Mouse (Mus musculus) stomach, embryonic 16.5 days (tissue): Measurements from ENCODE around the gene Ankrd11. TPM values are rescaled to one million over a fixed set of nuclear protein-coding genes. Genes with fewer than 3 reads are reported as not detected.

Experiments used
- ATAC-seq: fragments of 200-750 bp; cut with Nextera tagmentation; 2 replicates; pipeline ENCODE4 v1.8.0; 2017; ENCODE audit warnings: moderate number of reproducible peaks, moderate TSS enrichment; ENCODE audit not compliant: insufficient read depth, low FRiP score
- H3K27ac ChIP-seq: fragments of 300-500 bp; sonication (generic); 2 replicates; pipeline ENCODE4 v1.5.1; 2014; ENCODE audit warnings: low read length
- H3K27me3 ChIP-seq: fragments of 300-500 bp; sonication (generic); 2 replicates; pipeline ENCODE4 v1.6.1; 2014; ENCODE audit warnings: low read length, control low read depth, mixed read lengths; ENCODE audit not compliant: control insufficient read depth, insufficient read depth
- H3K36me3 ChIP-seq: fragments of 300-500 bp; sonication (generic); 2 replicates; pipeline ENCODE4 v1.6.1; 2014; ENCODE audit warnings: low read length; ENCODE audit not compliant: control insufficient read depth, insufficient read depth
- H3K4me1 ChIP-seq: fragments of 300-500 bp; sonication (generic); 2 replicates; pipeline ENCODE4 v1.6.1; 2014; ENCODE audit warnings: low read length, control low read depth, mixed read lengths; ENCODE audit not compliant: control insufficient read depth, insufficient read depth
- H3K4me2 ChIP-seq: fragments of 300-500 bp; sonication (generic); 2 replicates; pipeline ENCODE4 v1.6.1; 2014; ENCODE audit warnings: low read depth, low read length, mixed read lengths
- H3K4me3 ChIP-seq: fragments of 300-500 bp; sonication (generic); replicated peaks from 2 replicates; pipeline ENCODE4 v1.5.1; 2014; ENCODE audit warnings: mild to moderate bottlenecking, low read length
- H3K9ac ChIP-seq: fragments of 300-500 bp; sonication (generic); 2 replicates; pipeline ENCODE4 v1.6.1; 2014; ENCODE audit warnings: low read length
- H3K9me3 ChIP-seq: fragments of 300-500 bp; sonication (generic); replicated peaks from 2 replicates; pipeline ENCODE4 v1.6.1; 2016; ENCODE audit warnings: low read length, control low read depth; ENCODE audit not compliant: control insufficient read depth
- WGBS: fragments of 180-500 bp; shearing (Covaris S2); extraction: QIAGEN DNeasy Blood & Tissue Kit; methylation state at CpG from one replicate; pipeline ENCODE4 v1.1.7; 2014; 5-methylcytosine and 5-hydroxymethylcytosine counted together
- polyA plus RNA-seq: library from polyadenylated mRNA; unstranded; fragments of >200 nt; fragmentation: Nextera tagmentation; extraction: Ambion mirVana; gene quantifications from 2 replicates; pipeline ENCODE4 v1.2.1, GENCODE M21; 2015

Ankrd11 gene
- polyA plus RNA-seq, 1 experiment from 2014 or later: 24.6 TPM

GRCm38 (mm10) chr8:122847829-122848561 is 194.1 kb downstream of the Ankrd11 start, which contains the start of gene Cdh15:
Gene Cdh15, plus strand, starts transcription at chr8:122847966.
- no peaks in the 10 kb centered on the region for H3K27me3 ChIP-seq
- no peak within 1 kb of the TSS for H3K4me3 ChIP-seq
- no peak within 1 kb of the TSS for H3K27ac ChIP-seq
- no peaks in the 10 kb centered on the region for H3K9me3 ChIP-seq
- 0 out of 2 replicates have a peak within 1 kb of the TSS, but pooled peaks have one; percentile 17 for H3K9ac ChIP-seq
- H3K4me2 ChIP-seq: peak within 1 kb of the TSS; percentile 33; the same call in 1 of the 2 replicates
- peaks cover 6% of the 10 kb centered on the region for H3K4me1 ChIP-seq
- 17% methylated on average over 18 of the region's 18 CpGs for WGBS
- H3K36me3 ChIP-seq: no peaks in the 10 kb centered on the region
- peak; percentile 86 for ATAC-seq

- H3K27me3 ChIP-seq: no peaks in the 10 kb centered on the region
- H3K4me3 ChIP-seq: no peak overlapping the region
- peaks cover 5% of the 10 kb centered on the region for H3K4me1 ChIP-seq
- ATAC-seq: no peak
- H3K9ac ChIP-seq: peak overlapping the region; percentile 13; the same call in 1 of the 2 replicates
- no peak overlapping the region for H3K27ac ChIP-seq
- WGBS: 59% methylated on average over 4 of the region's 4 CpGs
- H3K9me3 ChIP-seq: no peaks in the 10 kb centered on the region
- no peak overlapping the region for H3K4me2 ChIP-seq
- H3K36me3 ChIP-seq: no peaks in the 10 kb centered on the region
Observed at GRCm38 (mm10) chr8:122845662-122846061, 196.4 kb downstream of the Ankrd11 start.

GRCm38 (mm10) chr8:122844161-122844560 is 197.9 kb downstream of the Ankrd11 start:
- no peaks in the 10 kb centered on the region for H3K9me3 ChIP-seq
- no peaks in the 10 kb centered on the region for H3K27me3 ChIP-seq
- no peak overlapping the region for H3K4me2 ChIP-seq
- H3K36me3 ChIP-seq: no peaks in the 10 kb centered on the region
- H3K9ac ChIP-seq: no peak overlapping the region
- WGBS: 65% methylated on average over 3 of the region's 3 CpGs
- H3K4me1 ChIP-seq: peaks cover 5% of the 10 kb centered on the region
- no peak overlapping the region for H3K4me3 ChIP-seq
- H3K27ac ChIP-seq: no peak overlapping the region
- ATAC-seq: no peak

GRCm38 (mm10) chr8:122836696-122837095 is 205.4 kb downstream of the Ankrd11 start:
- Histone ChIP-seq H3K4me2 (no peak overlapping the region), H3K4me3 (no peak overlapping the region), H3K9ac (no peak overlapping the region), H3K4me1 (no peaks in the 10 kb centered on the region), H3K9me3 (no peaks in the 10 kb centered on the region), H3K27me3 (no peaks in the 10 kb centered on the region), H3K36me3 (no peaks in the 10 kb centered on the region), H3K27ac (no peak overlapping the region)
- 70% methylated on average over 13 of the region's 13 CpGs for WGBS
- ATAC-seq: no peak

- Histone ChIP-seq H3K4me3 (no peak overlapping the region), H3K27ac (no peak overlapping the region), H3K4me1 (no peaks in the 10 kb centered on the region), H3K36me3 (no peaks in the 10 kb centered on the region), H3K4me2 (no peak overlapping the region), H3K9me3 (no peaks in the 10 kb centered on the region), H3K27me3 (no peaks in the 10 kb centered on the region), H3K9ac (no peak overlapping the region)
- WGBS: 80% methylated on average over 12 of the region's 12 CpGs
- no peak for ATAC-seq
Observed at GRCm38 (mm10) chr8:122836199-122836598, 205.9 kb downstream of the Ankrd11 start.

GRCm38 (mm10) chr8:122834971-122835370 is 207.1 kb downstream of the Ankrd11 start:
- Histone ChIP-seq H3K36me3 (no peaks in the 10 kb centered on the region), H3K9ac (no peak overlapping the region), H3K4me3 (no peak overlapping the region), H3K4me1 (no peaks in the 10 kb centered on the region), H3K27ac (no peak overlapping the region), H3K27me3 (no peaks in the 10 kb centered on the region), H3K4me2 (no peak overlapping the region), H3K9me3 (no peaks in the 10 kb centered on the region)
- 29% methylated on average over 8 of the region's 8 CpGs for WGBS
- peak; percentile 35; the same call in 1 of the 2 replicates for ATAC-seq

- H3K27ac ChIP-seq: no peak overlapping the region
- no peaks in the 10 kb centered on the region for H3K27me3 ChIP-seq
- ATAC-seq: no peak
- H3K4me1 ChIP-seq: no peaks in the 10 kb centered on the region
- H3K9ac ChIP-seq: no peak overlapping the region
- H3K4me3 ChIP-seq: no peak overlapping the region
- H3K9me3 ChIP-seq: no peaks in the 10 kb centered on the region
- 87% methylated on average over 8 of the region's 8 CpGs for WGBS
- H3K36me3 ChIP-seq: no peaks in the 10 kb centered on the region
- no peak overlapping the region for H3K4me2 ChIP-seq
Observed at GRCm38 (mm10) chr8:122834416-122834815, 207.7 kb downstream of the Ankrd11 start.

Other genes with a start within 250 kb of the Ankrd11 start
- 0.71 and 3.0 TPM in 2 replicates for gene Cdh15, start 194.3 kb downstream of the Ankrd11 start, polyA plus RNA-seq
- 43.0 and 44.8 TPM in 2 replicates for gene Spg7, start 20.7 kb upstream of the Ankrd11 start, polyA plus RNA-seq
- gene Rpl13, start 60.1 kb upstream of the Ankrd11 start, polyA plus RNA-seq: 1,046 and 1,463 TPM in 2 replicates
- 2.2 and 3.4 TPM in 2 replicates for gene Cpne7, start 75.1 kb upstream of the Ankrd11 start, polyA plus RNA-seq
- gene Sult5a1, start 116.0 kb upstream of the Ankrd11 start, polyA plus RNA-seq: 17.6 and 18.4 TPM in 2 replicates
- gene Dpep1, start 144.0 kb upstream of the Ankrd11 start, polyA plus RNA-seq: 6.1 and 7.0 TPM in 2 replicates
- gene Chmp1a, start 170.5 kb upstream of the Ankrd11 start, polyA plus RNA-seq: 146 and 165 TPM in 2 replicates
- gene Spata33, start 170.6 kb upstream of the Ankrd11 start, polyA plus RNA-seq: 3.3 and 3.5 TPM in 2 replicates
- 27.3 and 31.0 TPM in 2 replicates for gene Cdk10, start 182.6 kb upstream of the Ankrd11 start, polyA plus RNA-seq
- gene Spata2l, start 194.0 kb upstream of the Ankrd11 start, polyA plus RNA-seq: 5.1 and 6.1 TPM in 2 replicates
- 19.2 and 19.6 TPM in 2 replicates for gene Zfp276, start 211.9 kb upstream of the Ankrd11 start, polyA plus RNA-seq
- gene Vps9d1, start 212.1 kb upstream of the Ankrd11 start, polyA plus RNA-seq: 20.0 and 23.6 TPM in 2 replicates